Mouse (Mus musculus) midbrain, embryonic 16.5 days (tissue): ENCODE data around the gene Krr1. TPM values are rescaled to one million over a fixed set of nuclear protein-coding genes. Genes with fewer than 3 reads are reported as not detected.
"Not testable (repeated sequence)": the region's sequence is repeated elsewhere in the genome, so short reads cannot be mapped to it uniquely, and the experiment has no call there.

Experiments
- ATAC-seq: fragments of 200-750 bp; cut with Nextera tagmentation; 2 replicates; pipeline ENCODE4 v1.8.0; 2017; ENCODE audit warnings: moderate TSS enrichment
- H3K27ac ChIP-seq: fragments of 300-500 bp; sonication (generic); 2 replicates; pipeline ENCODE4 v1.5.1; 2014; ENCODE audit warnings: mild to moderate bottlenecking, low read length, mixed read lengths
- H3K27me3 ChIP-seq: fragments of 300-500 bp; sonication (generic); 2 replicates; pipeline ENCODE4 v1.6.1; 2014; ENCODE audit warnings: low read depth, low read length, mixed read lengths; ENCODE audit not compliant: control insufficient read depth, insufficient read depth
- H3K36me3 ChIP-seq: fragments of 300-500 bp; sonication (generic); 2 replicates; pipeline ENCODE4 v1.6.1; 2014; ENCODE audit warnings: mild to moderate bottlenecking, low read length, moderate library complexity, mixed read lengths; ENCODE audit not compliant: control insufficient read depth, insufficient read depth
- H3K4me1 ChIP-seq: fragments of 300-500 bp; sonication (generic); 2 replicates; pipeline ENCODE4 v1.6.1; 2014; ENCODE audit warnings: mild to moderate bottlenecking, low read length, mixed read lengths; ENCODE audit not compliant: control insufficient read depth, insufficient read depth
- H3K4me2 ChIP-seq: fragments of 300-500 bp; sonication (generic); 2 replicates; pipeline ENCODE4 v1.6.1; 2014; ENCODE audit warnings: mild to moderate bottlenecking, low read length, mixed read lengths
- H3K4me3 ChIP-seq: fragments of 300-500 bp; sonication (generic); 2 replicates; pipeline ENCODE4 v1.5.1; 2014; ENCODE audit warnings: low read depth, mild to moderate bottlenecking, low read length, moderate library complexity, mixed read lengths
- H3K9ac ChIP-seq: fragments of 300-500 bp; sonication (generic); 2 replicates; pipeline ENCODE4 v1.6.1; 2014; ENCODE audit warnings: low read depth, low read length, mixed read lengths
- H3K9me3 ChIP-seq: fragments of 300-500 bp; sonication (generic); replicated peaks from 2 replicates; pipeline ENCODE4 v1.6.1; 2014; ENCODE audit warnings: mild to moderate bottlenecking, low read length, mixed read lengths; ENCODE audit not compliant: control insufficient read depth, poor library complexity, severe bottlenecking
- WGBS: fragments of 180-500 bp; shearing (Covaris S2); extraction: QIAGEN DNeasy Blood & Tissue Kit; methylation state at CpG from one replicate; pipeline ENCODE4 v1.1.7; 2014; 5-methylcytosine and 5-hydroxymethylcytosine counted together
- polyA plus RNA-seq: library from polyadenylated mRNA; unstranded; fragments of >200 nt; fragmentation: Nextera tagmentation; extraction: Ambion mirVana; gene quantifications from 2 replicates; pipeline ENCODE4 v1.2.1, GENCODE M21; 2015

Krr1 gene
- polyA plus RNA-seq, 1 experiment from 2014 or later = 40.4 TPM

DNA sequence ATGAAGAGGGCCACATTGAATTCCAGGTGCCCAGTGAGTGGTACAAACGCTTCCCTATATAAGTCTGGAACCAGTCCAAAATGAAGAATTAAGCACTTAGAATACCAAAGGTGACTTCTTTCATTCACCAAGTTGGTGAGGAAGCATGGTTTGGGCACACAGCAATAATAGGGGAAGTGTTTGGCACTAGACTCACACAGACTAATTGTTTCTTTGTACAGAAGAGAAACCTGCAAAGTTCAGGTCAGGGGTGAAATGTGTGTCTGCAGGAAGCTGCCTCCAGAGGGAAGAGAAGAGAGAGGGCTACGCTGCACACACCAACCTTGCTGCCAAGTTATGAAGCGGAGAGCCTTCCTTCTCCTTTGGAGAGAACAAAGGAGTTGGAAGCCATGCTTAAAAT is 56.2 kb downstream of the Krr1 start:
- H3K9ac ChIP-seq = not testable (repeated sequence)

More for the DNA sequence above, 56.2 kb downstream of the Krr1 start:
- H3K27me3 ChIP-seq, H3K4me2 ChIP-seq, H3K4me3 ChIP-seq, H3K4me1 ChIP-seq, H3K36me3 ChIP-seq, H3K27ac ChIP-seq, H3K9me3 ChIP-seq, ATAC-seq: not testable (repeated sequence)
- WGBS = 62% methylated on average over 3 of the region's 3 CpGs

Other genes starting within 250 kb of the Krr1 start
- gene Glipr1, start 30.0 kb downstream of the Krr1 start, polyA plus RNA-seq = 0.47 and 0.82 TPM in 2 replicates
- 0.21 and 0.40 TPM in 2 replicates for gene Glipr1l1, start 87.5 kb downstream of the Krr1 start, polyA plus RNA-seq
- not detected in 2 replicates for gene Glipr1l2, start 110.7 kb downstream of the Krr1 start, polyA plus RNA-seq
- gene Glipr1l3, start 187.7 kb downstream of the Krr1 start, polyA plus RNA-seq = 0.56 and 0.63 TPM in 2 replicates
- 0.45 and 0.75 TPM in 2 replicates for gene Caps2, start 191.0 kb downstream of the Krr1 start, polyA plus RNA-seq